Mouse (Mus musculus): Measurements from ENCODE around the gene Akap6.

Akap6 gene

GRCm38 (mm10) chr12:53032762-53033161, 333.6 kb downstream of the Akap6 start:
- DNase-seq (ENCODE audit: low spot score in 2 of 2) = peak in 1 of 2 experiments; percentile 29

- DNase-seq (ENCODE audit: low spot score in 2 of 2) = peak; percentile 87 to 89
These were observed 334.3 kb downstream of the Akap6 start for GRCm38 (mm10) chr12:53033404-53033913.

GRCm38 (mm10) chr12:53040634-53041033, 341.5 kb downstream of the Akap6 start:
- peak in 1 of 2 experiments; percentile 39 for DNase-seq (ENCODE audit: low spot score in 2 of 2)

- DNase-seq (ENCODE audit: low spot score in 2 of 2) = peak in 1 of 2 experiments; percentile 29
These were observed 343.6 kb downstream of the Akap6 start for GRCm38 (mm10) chr12:53042739-53043138.

- DNase-seq (ENCODE audit: low spot score in 2 of 2) = no peak
These were observed 358.4 kb downstream of the Akap6 start for GRCm38 (mm10) chr12:53057606-53058005.

GRCm38 (mm10) chr12:53060903-53061302, 361.7 kb downstream of the Akap6 start:
- no peak for DNase-seq (ENCODE audit: low spot score in 2 of 2)

GRCm38 (mm10) chr12:53061466-53062124, 362.4 kb downstream of the Akap6 start:
- no peak for DNase-seq (ENCODE audit: low spot score in 2 of 2)

- no peak for DNase-seq (ENCODE audit: low spot score in 2 of 2)
These were observed 363.8 kb downstream of the Akap6 start for GRCm38 (mm10) chr12:53063003-53063402.

- no peak for DNase-seq (ENCODE audit: low spot score in 2 of 2)
These were observed 365.1 kb downstream of the Akap6 start for GRCm38 (mm10) chr12:53064241-53064760.

- no peak for DNase-seq (ENCODE audit: low spot score in 2 of 2)
These were observed 366.0 kb downstream of the Akap6 start for GRCm38 (mm10) chr12:53065031-53065785.

GRCm38 (mm10) chr12:53066321-53066720, 367.1 kb downstream of the Akap6 start:
- no peak for DNase-seq (ENCODE audit: low spot score in 2 of 2)

- no peak for DNase-seq (ENCODE audit: low spot score in 2 of 2)
These were observed 371.7 kb downstream of the Akap6 start for GRCm38 (mm10) chr12:53070907-53071306.

GRCm38 (mm10) chr12:53076595-53077400, 377.6 kb downstream of the Akap6 start:
- DNase-seq (ENCODE audit: low spot score in 2 of 2) = no peak

GRCm38 (mm10) chr12:53085789-53086188, 386.6 kb downstream of the Akap6 start:
- no peak for DNase-seq (ENCODE audit: low spot score in 2 of 2)

GRCm38 (mm10) chr12:53112276-53112675, 413.1 kb downstream of the Akap6 start:
- DNase-seq (ENCODE audit: low spot score in 2 of 2) = no peak

- no peak for DNase-seq (ENCODE audit: low spot score in 2 of 2)
These were observed 420.2 kb downstream of the Akap6 start for GRCm38 (mm10) chr12:53119352-53119751.

GRCm38 (mm10) chr12:53124131-53124530, 424.9 kb downstream of the Akap6 start:
- peak in 1 of 2 experiments; percentile 62 for DNase-seq (ENCODE audit: low spot score in 2 of 2)

- no peak for DNase-seq (ENCODE audit: low spot score in 2 of 2)
These were observed 425.5 kb downstream of the Akap6 start for GRCm38 (mm10) chr12:53124696-53125095.

GRCm38 (mm10) chr12:53125286-53125685, 426.1 kb downstream of the Akap6 start:
- no peak for DNase-seq (ENCODE audit: low spot score in 2 of 2)

GRCm38 (mm10) chr12:53134196-53134595, 435.0 kb downstream of the Akap6 start:
- no peak for DNase-seq (ENCODE audit: low spot score in 2 of 2)

GRCm38 (mm10) chr12:53137331-53137730, 438.1 kb downstream of the Akap6 start:
- DNase-seq (ENCODE audit: low spot score in 2 of 2) = no peak
